25 mouse cellular contexts compared by ENCODE assay signal in genomic region chr9:72775022-72775421, GRCm38 (mm10). TPM values are rescaled to one million over a fixed set of nuclear protein-coding genes. Genes with fewer than 3 reads are reported as not detected.
"Had no signal": no experiment of that assay in that cellular context is flagged by ENCODE, and none has a peak within 500 bp of the region (broad histone marks: within the 10 kb centered on the region; RNA-seq: fewer than 3 reads in every experiment).

No protein-coding gene starts in this region.

- ATAC-seq: forebrain, postnatal 0 days; hindbrain, postnatal 0 days; intestine, embryonic 16.5 days had no signal

- DNase-seq: forebrain, postnatal 0 days; gastrocnemius, postnatal 14 days; gastrocnemius, postnatal 36 days; heart, adult 11 months; heart, adult 2 months; heart, postnatal 14 days; heart, postnatal 36 days; kidney, adult 11 months; kidney, adult 8-10 months; kidney, postnatal 14 days; layer of hippocampus, adult 9-11 months; layer of hippocampus, postnatal 36 days; left cerebral cortex, postnatal 4 days had no signal

- H3K4me3 ChIP-seq: heart, adult 2 months; heart, embryonic 13.5 days; heart, embryonic 15.5 days; hindbrain, embryonic 13.5 days; hindbrain, embryonic 15.5 days; limb, embryonic 13.5 days; limb, embryonic 15.5 days had no signal

- H3K9me3 ChIP-seq: heart, embryonic 13.5 days; heart, embryonic 15.5 days; hindbrain, embryonic 13.5 days; hindbrain, embryonic 15.5 days; limb, embryonic 13.5 days; limb, embryonic 15.5 days had no signal

- H3K9ac ChIP-seq: forebrain, postnatal 0 days; heart, embryonic 13.5 days; heart, embryonic 15.5 days; hindbrain, embryonic 13.5 days; hindbrain, embryonic 15.5 days; limb, embryonic 13.5 days; limb, embryonic 15.5 days; liver, embryonic 14.5 days had no signal

- H3K36me3 ChIP-seq: heart, embryonic 13.5 days; heart, embryonic 15.5 days; hindbrain, embryonic 13.5 days; hindbrain, embryonic 15.5 days; limb, embryonic 13.5 days; limb, embryonic 15.5 days had no signal

- H3K4me2 ChIP-seq: heart, embryonic 11.5 days; heart, embryonic 13.5 days; heart, embryonic 15.5 days; hindbrain, embryonic 13.5 days; hindbrain, embryonic 15.5 days; limb, embryonic 13.5 days; limb, embryonic 15.5 days had no signal

- H3K27me3 ChIP-seq: heart, embryonic 13.5 days; heart, embryonic 15.5 days; hindbrain, embryonic 13.5 days; hindbrain, embryonic 15.5 days had no signal

- H3K27ac ChIP-seq: heart, adult 2 months; heart, embryonic 13.5 days; heart, embryonic 15.5 days; hindbrain, embryonic 13.5 days; hindbrain, embryonic 15.5 days; hindbrain, postnatal 0 days; kidney, postnatal 0 days; limb, embryonic 13.5 days; limb, embryonic 15.5 days; liver, embryonic 14.5 days had no signal

RNA-seq across cellular contexts. Expression of gene Prtg, which starts 31.7 kb away (rescaled TPM):
- total RNA-seq: hematopoietic stem cell, adult 5-6 weeks had no signal
